Mouse (Mus musculus): ENCODE results near the gene Gm16253.

GRCm38 (mm10) chr3:96568605-96569004, 8.2 kb upstream of the Gm16253 start:
- TF ChIP-seq POLR2A (IDR thresholded peaks at IDR 0.05; ENCODE audit: insufficient read depth, low read depth, low read length) (no peak), CTCF (IDR thresholded peaks at IDR 0.05; ENCODE audit: insufficient read depth, low read depth, low read length) (no peak)
